Mouse (Mus musculus) MEL (cell line): ENCODE measurements around the gene Bcl3. TPM values are rescaled to one million over a fixed set of nuclear protein-coding genes. Genes with fewer than 3 reads are reported as not detected.

Experiments used
- DNase-seq: peaks from one replicate; pipeline ENCODE4 v3.0.0; 2011; ENCODE audit warnings: low read depth, low spot score
- H3K27ac ChIP-seq: 2 replicates; pipeline ENCODE4 v1.5.1; 2012; ENCODE audit warnings: low read depth, mild to moderate bottlenecking, control low read depth, low read length, moderate library complexity; ENCODE audit not compliant: control insufficient read depth
- H3K27me3 ChIP-seq, 2 experiments: fragments of 150-350 bp in 1 of 2; sonication (generic) in 1 of 2; 2 replicates each; pipeline ENCODE4 v1.6.1; 2012; ENCODE audit warnings: low read length in 2 of 2, mild to moderate bottlenecking in 2 of 2, improper control_type of control experiment in 1 of 2, moderate library complexity in 1 of 2; ENCODE audit not compliant: insufficient read depth in 2 of 2, control insufficient read depth in 1 of 2
- H3K36me3 ChIP-seq, 2 experiments: 2 replicates each; pipeline ENCODE4 v1.6.1; 2012 to 2014; ENCODE audit warnings: low read length in 2 of 2, improper control_type of control experiment in 1 of 2, inconsistent platforms in 1 of 2, mild to moderate bottlenecking in 1 of 2; ENCODE audit not compliant: insufficient read depth in 2 of 2, control insufficient read depth in 1 of 2
- H3K4me1 ChIP-seq, 2 experiments: fragments of 150-350 bp in 1 of 2; sonication (generic) in 1 of 2; 2 replicates each; pipeline ENCODE4 v1.6.1; 2012; ENCODE audit warnings: low read length in 2 of 2, improper control_type of control experiment in 1 of 2, mild to moderate bottlenecking in 1 of 2; ENCODE audit not compliant: insufficient read depth in 2 of 2, control insufficient read depth in 1 of 2
- H3K4me3 ChIP-seq, 2 experiments: fragments of 150-350 bp in 1 of 2; sonication (generic) in 1 of 2; 2 replicates each; pipeline ENCODE4 v1.5.1; 2012; ENCODE audit warnings: low read depth in 2 of 2, low read length in 2 of 2, mild to moderate bottlenecking in 2 of 2, moderate library complexity in 2 of 2, control low read depth in 1 of 2, improper control_type of control experiment in 1 of 2; ENCODE audit not compliant: control insufficient read depth in 1 of 2, insufficient read depth in 1 of 2
- H3K79me2 ChIP-seq: 2 replicates; pipeline ENCODE4 v1.6.1; 2012; ENCODE audit warnings: mild to moderate bottlenecking, low read length, moderate library complexity; ENCODE audit not compliant: control insufficient read depth, poor library complexity, insufficient read depth
- H3K9ac ChIP-seq: 2 replicates; pipeline ENCODE4 v1.6.1; 2012; ENCODE audit warnings: low read depth, mild to moderate bottlenecking, control low read depth, low read length, moderate library complexity; ENCODE audit not compliant: control insufficient read depth, poor library complexity, severe bottlenecking
- H3K9me3 ChIP-seq: fragments of 150-350 bp; sonication (generic); replicated peaks from 2 replicates; pipeline ENCODE4 v1.6.1; 2012; ENCODE audit warnings: mild to moderate bottlenecking, low read length, improper control_type of control experiment, moderate library complexity; ENCODE audit not compliant: insufficient read depth
- CHD1 ChIP-seq: IDR thresholded peaks from 2 replicates; pipeline ENCODE4 v1.6.1; 2012; ENCODE audit warnings: low read depth, mild to moderate bottlenecking, inconsistent platforms, low read length, improper control_type of control experiment
- CTCF ChIP-seq, 3 experiments: IDR thresholded peaks in 2 of 3; conservative IDR thresholded peaks in 1 of 3; 2 replicates each; pipeline ENCODE4 v1.5.1; 2011 to 2012; ENCODE audit warnings: low read length in 3 of 3, low read depth in 2 of 3, mild to moderate bottlenecking in 2 of 3, improper control_type of control experiment in 1 of 3, inconsistent platforms in 1 of 3, mixed read lengths in 1 of 3, moderate library complexity in 1 of 3; ENCODE audit not compliant: control insufficient read depth in 1 of 3, insufficient read depth in 1 of 3, poor library complexity in 1 of 3, severe bottlenecking in 1 of 3
- E2F4 ChIP-seq: IDR thresholded peaks from 2 replicates; pipeline ENCODE4 v1.6.1; 2011; ENCODE audit warnings: low read depth, low read length, improper control_type of control experiment, borderline replicate concordance
- ELF1 ChIP-seq: IDR thresholded peaks from 2 replicates; pipeline ENCODE4 v1.6.1; 2014; ENCODE audit warnings: low read depth, mild to moderate bottlenecking, inconsistent platforms, low read length, improper control_type of control experiment, moderate library complexity
- EP300 ChIP-seq, 2 experiments: IDR thresholded peaks; 2 replicates each; pipeline ENCODE4 v1.6.1; 2011; ENCODE audit warnings: improper control_type of control experiment in 2 of 2, low read length in 2 of 2, low read depth in 1 of 2, mild to moderate bottlenecking in 1 of 2
- ETS1 ChIP-seq: IDR thresholded peaks from 2 replicates; pipeline ENCODE4 v1.6.1; 2012; ENCODE audit warnings: low read depth, mild to moderate bottlenecking, inconsistent platforms, low read length, improper control_type of control experiment, moderate library complexity
- GABPA ChIP-seq: IDR thresholded peaks from 2 replicates; pipeline ENCODE4 v1.6.1; 2012; ENCODE audit warnings: low read depth, mild to moderate bottlenecking, inconsistent platforms, low read length, improper control_type of control experiment, moderate library complexity
- HCFC1 ChIP-seq: IDR thresholded peaks from 2 replicates; pipeline ENCODE4 v1.6.1; 2012; ENCODE audit warnings: low read depth, mild to moderate bottlenecking, inconsistent platforms, low read length, improper control_type of control experiment, moderate library complexity
- JUND ChIP-seq: IDR thresholded peaks from 2 replicates; pipeline ENCODE4 v1.6.1; 2011; ENCODE audit warnings: low read depth, mild to moderate bottlenecking, improper control_type of control experiment, low read length
- KAT2A ChIP-seq: conservative IDR thresholded peaks from 2 replicates; pipeline ENCODE4 v1.6.1; 2012; ENCODE audit warnings: low read depth, low read length, improper control_type of control experiment, inconsistent platforms
- MAFK ChIP-seq: IDR thresholded peaks from 2 replicates; pipeline ENCODE4 v1.6.1; 2011; ENCODE audit warnings: low read depth, mild to moderate bottlenecking, low read length, improper control_type of control experiment, borderline replicate concordance
- MAX ChIP-seq: IDR thresholded peaks from 2 replicates; pipeline ENCODE4 v1.6.1; 2011; ENCODE audit warnings: low read length, improper control_type of control experiment
- MAZ ChIP-seq: IDR thresholded peaks from 2 replicates; pipeline ENCODE4 v1.6.1; 2012; ENCODE audit warnings: low read depth, mild to moderate bottlenecking, inconsistent platforms, low read length, improper control_type of control experiment
- MEF2A ChIP-seq: IDR thresholded peaks from 2 replicates; pipeline ENCODE4 v1.6.1; 2014; ENCODE audit warnings: low read depth, mild to moderate bottlenecking, inconsistent platforms, low read length, improper control_type of control experiment; ENCODE audit not compliant: poor library complexity, insufficient replicate concordance, severe bottlenecking; ENCODE audit errors: extremely low read depth
- MXI1 ChIP-seq: IDR thresholded peaks from 2 replicates; pipeline ENCODE4 v1.6.1; 2011; ENCODE audit warnings: mild to moderate bottlenecking, low read depth, low read length, improper control_type of control experiment
- MYB ChIP-seq: IDR thresholded peaks from 2 replicates; pipeline ENCODE4 v1.6.1; 2011; ENCODE audit warnings: mild to moderate bottlenecking, low read depth, low read length, improper control_type of control experiment
- MYC ChIP-seq: IDR thresholded peaks from 2 replicates; pipeline ENCODE4 v1.6.1; 2011; ENCODE audit warnings: low read depth, mild to moderate bottlenecking, low read length, improper control_type of control experiment, moderate library complexity
- NELFE ChIP-seq: IDR thresholded peaks from 2 replicates; pipeline ENCODE4 v1.6.1; 2011; ENCODE audit warnings: low read depth, low read length, improper control_type of control experiment
- NRF1 ChIP-seq: IDR thresholded peaks from 2 replicates; pipeline ENCODE4 v1.6.1; 2014; ENCODE audit warnings: low read depth, mild to moderate bottlenecking, inconsistent platforms, low read length, improper control_type of control experiment, moderate library complexity; ENCODE audit not compliant: poor library complexity, insufficient read depth, severe bottlenecking
- POLR2A ChIP-seq, 2 experiments: IDR thresholded peaks; 2 replicates each; pipeline ENCODE4 v1.6.1; 2011 to 2012; ENCODE audit warnings: low read length in 2 of 2, mild to moderate bottlenecking in 2 of 2, control low read depth in 1 of 2, improper control_type of control experiment in 1 of 2, low read depth in 1 of 2, moderate library complexity in 1 of 2; ENCODE audit not compliant: control insufficient read depth in 1 of 2, insufficient read depth in 1 of 2, poor library complexity in 1 of 2
- POLR2AphosphoS5 ChIP-seq: IDR thresholded peaks from 2 replicates; pipeline ENCODE4 v1.6.1; 2012; ENCODE audit warnings: low read depth, borderline replicate concordance, mild to moderate bottlenecking, inconsistent platforms, low read length, moderate library complexity, mixed read lengths
- RAD21 ChIP-seq: IDR thresholded peaks from 2 replicates; pipeline ENCODE4 v1.6.1; 2011; ENCODE audit warnings: mild to moderate bottlenecking, low read depth, low read length, improper control_type of control experiment
- RCOR1 ChIP-seq: IDR thresholded peaks from 2 replicates; pipeline ENCODE4 v1.6.1; 2012; ENCODE audit warnings: low read depth, mild to moderate bottlenecking, inconsistent platforms, low read length, improper control_type of control experiment
- SIN3A ChIP-seq: IDR thresholded peaks from 2 replicates; pipeline ENCODE4 v1.6.1; 2012; ENCODE audit warnings: low read length, improper control_type of control experiment, inconsistent platforms
- SMC3 ChIP-seq: IDR thresholded peaks from 2 replicates; pipeline ENCODE4 v1.6.1; 2011; ENCODE audit warnings: low read depth, low read length, improper control_type of control experiment
- TAL1 ChIP-seq: IDR thresholded peaks from 2 replicates; pipeline ENCODE4 v1.6.1; 2012; ENCODE audit warnings: mild to moderate bottlenecking, inconsistent platforms, low read length, moderate library complexity, mixed read lengths
- TCF12 ChIP-seq: IDR thresholded peaks from 2 replicates; pipeline ENCODE4 v1.6.1; 2014; ENCODE audit warnings: low read depth, mild to moderate bottlenecking, inconsistent platforms, low read length, improper control_type of control experiment, moderate library complexity
- UBTF ChIP-seq: IDR thresholded peaks from 2 replicates; pipeline ENCODE4 v1.6.1; 2012; ENCODE audit warnings: low read depth, mild to moderate bottlenecking, inconsistent platforms, low read length, improper control_type of control experiment, moderate library complexity, borderline replicate concordance; ENCODE audit not compliant: insufficient read depth
- ZC3H11A ChIP-seq: IDR thresholded peaks from 2 replicates; pipeline ENCODE4 v1.6.1; 2012; ENCODE audit warnings: low read depth, mild to moderate bottlenecking, inconsistent platforms, low read length, improper control_type of control experiment
- ZKSCAN1 ChIP-seq: IDR thresholded peaks from 2 replicates; pipeline ENCODE4 v1.6.1; 2012; ENCODE audit warnings: low read depth, mild to moderate bottlenecking, inconsistent platforms, low read length, improper control_type of control experiment, moderate library complexity
- ZMIZ1 ChIP-seq: IDR thresholded peaks from 2 replicates; pipeline ENCODE4 v1.6.1; 2012; ENCODE audit warnings: low read depth, mild to moderate bottlenecking, inconsistent platforms, low read length, improper control_type of control experiment, moderate library complexity
- ZNF384 ChIP-seq: IDR thresholded peaks from 2 replicates; pipeline ENCODE4 v1.6.1; 2012; ENCODE audit warnings: low read depth, mild to moderate bottlenecking, inconsistent platforms, low read length, improper control_type of control experiment
- polyA plus RNA-seq, 2 experiments: library from polyadenylated mRNA; stranded (reverse) in 1 of 2; unstranded in 1 of 2; fragments of >175 nt in 1 of 2; fragments of >200 nt in 1 of 2; gene quantifications; 2 replicates each; pipeline versions ENCODE4 v1.2.1 to v1.2.4; 2012; ENCODE audit warnings: low replicate concordance in 2 of 2, low read depth in 1 of 2; ENCODE audit not compliant: insufficient read length in 2 of 2, insufficient read depth in 1 of 2, missing spikeins in 1 of 2
- total RNA-seq: library from RNA; depleted of rRNA; stranded (reverse); fragments of 300-350 nt; gene quantifications from 2 replicates; pipeline ENCODE4 v1.2.3, GENCODE M21; 2012

Bcl3 gene
- total and polyA plus RNA-seq, 3 experiments: 2.7 to 6.7 TPM; not detected in 1

GRCm38 (mm10) chr7:19871943-19872601 is 49.5 kb upstream of the Bcl3 start (continued):
- TF ChIP-seq ZKSCAN1 (no peak), UBTF (no peak), MAX (no peak), ETS1 (no peak), EP300 (IDR thresholded peaks at IDR 0.05; ENCODE audit: low read depth in 1 of 2, low read length in 2 of 2) (no peak), ZC3H11A (peak; percentile 83), RAD21 (peak; percentile 84), HCFC1 (0 out of 2 replicates have a peak, but pooled peaks have one; percentile 38), POLR2A (IDR thresholded peaks at IDR 0.05; ENCODE audit: control insufficient read depth in 1 of 2, insufficient read depth in 1 of 2, low read depth in 1 of 2, low read length in 2 of 2, poor library complexity in 1 of 2) (no peak), MAFK (no peak), MYB (no peak)
- TF ChIP-seq, all 39 proteins: peak for 6

DNA sequence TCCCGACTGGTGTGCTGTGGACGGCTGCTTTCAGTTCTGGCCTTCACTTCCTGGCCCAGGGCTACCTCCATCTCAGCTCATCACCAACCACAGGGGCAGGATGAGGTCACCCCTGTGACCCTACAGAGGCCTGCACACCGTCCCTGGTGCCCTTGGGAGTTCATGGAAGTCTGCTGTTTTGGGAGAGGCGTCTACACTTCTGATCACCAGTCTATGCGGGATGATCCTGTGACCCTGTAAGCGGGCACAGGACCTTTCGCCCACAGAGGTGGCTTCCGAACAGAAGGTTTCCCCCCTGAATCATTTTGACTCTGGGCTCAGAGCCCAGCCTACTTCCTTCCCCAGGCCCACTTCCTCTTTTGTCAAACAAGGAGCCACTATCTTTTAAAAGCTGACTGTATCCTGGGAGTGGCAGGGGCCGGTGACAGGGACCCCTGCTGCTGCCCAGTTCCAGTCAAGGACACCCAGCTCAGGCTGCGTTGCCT is 48.6 kb upstream of the Bcl3 start:
- Histone ChIP-seq H3K4me3 (peak overlapping the region; percentile 43 to 51), H3K36me3 (peaks cover 0 to 15% of the 10 kb centered on the region in 2 experiments; a peak in 2 of 4 replicates), H3K9ac (peak overlapping the region; percentile 68), H3K79me2 (no peaks in the 10 kb centered on the region), H3K4me1 (peaks cover 0 to 19% of the 10 kb centered on the region in 2 experiments), H3K27ac (peak overlapping the region; percentile 82), H3K27me3 (no peaks in the 10 kb centered on the region; a peak in 1 of 4 replicates), H3K9me3 (no peaks in the 10 kb centered on the region)
- peak; percentile 90 for DNase-seq
- TF ChIP-seq ETS1 (peak; percentile 82), EP300 (IDR thresholded peaks at IDR 0.05; ENCODE audit: low read depth in 1 of 2, low read length in 2 of 2) (peak; percentile 83 to 97), ZMIZ1 (no peak), ZKSCAN1 (no peak), MXI1 (no peak), HCFC1 (no peak), KAT2A (no peak), E2F4 (no peak), ELF1 (peak; percentile 67), MAFK (no peak), NRF1 (no peak), TAL1 (peak; percentile 65), POLR2A (IDR thresholded peaks at IDR 0.05; ENCODE audit: control insufficient read depth in 1 of 2, insufficient read depth in 1 of 2, low read depth in 1 of 2, low read length in 2 of 2, poor library complexity in 1 of 2) (peak in 1 of 2 experiments; percentile 72; a peak in 2 of 4 replicates), MYC (no peak), SMC3 (no peak), TCF12 (peak; percentile 85), CHD1 (no peak), MAX (no peak), SIN3A (peak; percentile 61), MAZ (no peak; the same call in 1 of the 2 replicates), JUND (no peak; the same call in 1 of the 2 replicates), MYB (0 out of 2 replicates have a peak, but pooled peaks have one; percentile 10), ZNF384 (no peak), MEF2A (no peak), POLR2AphosphoS5 (no peak), NELFE (peak; percentile 33; the same call in 1 of the 2 replicates), CTCF (IDR thresholded peaks at IDR 0.05 in 2 of 3, conservative IDR thresholded peaks at IDR 0.05 in 1 of 3; ENCODE audit: control insufficient read depth in 1 of 3, insufficient read depth in 1 of 3, low read depth in 2 of 3, low read length in 3 of 3, poor library complexity in 1 of 3, severe bottlenecking in 1 of 3) (no peak), RAD21 (no peak), GABPA (no peak; the same call in 1 of the 2 replicates), RCOR1 (peak; percentile 67)
